Mouse (Mus musculus): ENCODE measurements at regions not wholly inside any gene's neighbourhood (a gene's known extent, or its start where the extent isn't known, plus 50 kb on each side); places are given as distances from the start of the nearest gene placed in this dataset.

DNA sequence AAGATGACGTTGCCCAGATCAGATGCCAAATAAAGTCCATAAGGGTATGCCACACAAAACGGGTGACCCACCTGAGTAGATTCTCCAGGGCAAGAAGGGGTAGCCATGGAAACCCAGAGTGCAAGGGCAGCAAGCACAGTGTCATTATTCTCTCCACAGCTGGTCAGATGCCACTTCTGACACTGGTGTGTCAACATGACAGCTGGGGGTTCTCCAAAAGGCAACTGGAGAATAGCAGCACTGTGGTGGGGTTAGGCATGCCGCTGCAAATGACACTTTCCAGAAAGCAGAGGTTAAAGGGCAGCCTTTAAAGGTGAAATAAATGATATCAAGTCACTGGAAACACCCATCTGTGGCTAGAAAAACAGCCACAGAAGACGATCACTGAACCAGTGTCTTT lies 70.8 kb upstream of the Thbs2 start:
- DNase-seq (ENCODE audit: low spot score in 2 of 2): no peak

DNA sequence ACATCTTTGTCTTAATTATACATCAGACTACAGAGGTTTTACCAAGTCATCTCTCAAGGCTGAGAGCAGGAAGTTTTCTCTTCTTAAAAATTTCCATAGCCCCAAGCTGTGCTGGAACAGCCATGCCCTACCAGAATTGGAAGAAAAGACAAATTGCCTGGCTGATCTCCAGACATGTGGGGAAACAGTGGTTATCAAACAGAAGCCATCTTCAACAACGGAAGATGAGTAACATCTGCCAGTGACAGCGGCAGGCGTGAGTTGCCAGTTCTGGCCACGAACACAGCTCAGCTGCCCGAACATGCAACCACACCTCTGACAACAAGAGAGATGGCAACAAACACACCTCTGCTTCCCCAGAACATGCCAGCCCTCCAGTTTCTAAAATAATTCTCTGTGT lies 59.1 kb upstream of the Thbs2 start:
- DNase-seq (ENCODE audit: low spot score in 2 of 2): peak; percentile 56 to 69

DNA sequence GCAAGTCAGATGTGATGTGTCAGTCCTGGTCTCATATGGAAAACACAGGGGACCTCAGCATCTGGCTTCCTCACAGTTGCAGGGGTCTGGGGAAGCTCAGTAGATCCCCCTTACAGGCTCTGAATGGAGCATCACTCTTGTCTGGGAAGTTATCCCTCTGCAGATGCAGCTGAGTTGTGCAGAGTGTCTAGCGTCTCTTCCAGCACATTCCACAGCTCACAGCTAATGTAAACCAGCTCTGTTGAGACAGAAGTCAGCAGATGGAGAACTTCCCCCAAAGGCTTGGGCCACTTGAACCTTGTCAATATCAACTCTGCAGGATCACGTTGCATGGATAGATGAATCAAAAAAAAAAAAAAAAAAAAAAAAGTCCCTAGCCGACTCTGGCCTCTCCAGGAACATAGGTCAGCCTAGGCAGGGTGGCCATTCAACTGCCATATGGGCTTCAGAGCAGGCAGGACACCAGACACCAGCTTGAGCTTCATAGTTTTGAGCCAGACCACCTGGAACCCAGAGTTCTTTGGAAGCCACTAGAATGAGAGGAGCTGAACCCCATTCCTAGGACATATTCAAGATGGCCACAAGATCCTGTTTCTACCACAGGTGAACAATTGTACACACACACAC lies 56.6 kb upstream of the Thbs2 start:
- DNase-seq (ENCODE audit: low spot score in 2 of 2): peak in 1 of 2 experiments; percentile 9

DNA sequence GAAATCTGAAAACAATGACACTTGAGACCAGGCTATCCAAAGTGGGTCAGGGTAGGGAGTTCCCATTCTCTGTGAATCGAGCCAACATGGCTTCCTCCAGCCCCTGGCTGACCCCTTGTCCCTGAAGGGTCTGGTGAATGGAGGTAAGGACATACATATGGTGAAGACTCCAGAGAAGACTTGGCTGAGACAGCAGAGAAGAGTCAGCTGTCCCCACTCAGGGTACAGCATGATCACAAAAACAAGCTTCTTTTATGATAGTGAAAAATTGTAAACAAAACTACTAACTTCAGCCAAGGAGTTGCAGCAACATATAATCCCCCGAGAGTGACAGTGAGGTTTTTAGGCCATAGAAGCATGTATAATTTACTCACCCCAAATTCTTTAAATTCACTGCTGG lies 55.2 kb upstream of the Thbs2 start:
- DNase-seq (ENCODE audit: low spot score in 2 of 2): peak; percentile 31 to 39

DNA sequence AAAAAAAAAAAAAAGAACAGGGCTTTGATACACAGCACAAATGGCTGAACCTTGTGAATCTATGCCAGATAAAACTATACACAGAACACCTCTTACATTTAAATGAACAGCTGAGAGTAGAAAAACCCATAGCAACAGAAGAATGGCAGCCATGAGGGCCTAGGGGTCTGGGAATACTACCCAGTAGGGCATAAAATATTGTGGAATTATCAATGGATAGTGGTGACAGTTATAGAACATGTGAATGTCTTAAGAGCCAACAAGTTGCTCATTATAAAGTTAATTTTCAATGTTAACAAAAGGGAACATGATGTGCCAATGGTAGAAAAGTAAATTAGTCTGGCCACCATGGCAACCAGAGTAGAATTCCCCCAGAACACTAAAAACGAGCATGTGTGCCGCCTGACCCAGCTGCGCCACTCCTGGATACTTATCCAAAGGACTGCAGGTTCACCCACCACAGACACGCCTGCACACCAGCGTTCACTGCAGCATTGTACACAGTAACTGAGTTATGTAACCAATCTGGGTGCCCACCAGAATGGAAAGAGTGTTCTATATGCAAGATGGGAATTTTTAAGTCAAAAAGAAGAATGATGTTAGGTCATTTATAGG lies 53.3 kb upstream of the Thbs2 start:
- no peak for DNase-seq (ENCODE audit: low spot score in 2 of 2)

DNA sequence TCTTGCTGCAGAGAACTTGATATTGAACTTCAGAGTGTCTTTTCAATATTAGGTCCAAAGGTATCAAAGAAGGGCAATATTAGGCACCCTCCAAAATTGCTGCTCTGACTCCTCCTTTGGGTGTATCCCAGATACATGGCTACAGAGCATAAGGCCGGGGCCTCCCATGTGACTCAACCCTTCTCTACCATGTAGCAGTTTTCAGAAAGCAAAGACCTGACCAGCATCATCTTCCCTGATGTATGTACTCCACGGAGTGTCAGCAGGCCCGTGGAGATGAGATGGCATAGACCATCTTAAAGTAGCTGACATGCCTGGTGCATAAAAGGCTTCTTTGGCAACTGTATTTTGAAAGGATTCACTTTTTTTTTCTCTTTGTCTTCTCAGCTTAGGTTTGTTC lies 51.5 kb upstream of the Thbs2 start:
- DNase-seq (ENCODE audit: low spot score in 2 of 2): no peak

DNA sequence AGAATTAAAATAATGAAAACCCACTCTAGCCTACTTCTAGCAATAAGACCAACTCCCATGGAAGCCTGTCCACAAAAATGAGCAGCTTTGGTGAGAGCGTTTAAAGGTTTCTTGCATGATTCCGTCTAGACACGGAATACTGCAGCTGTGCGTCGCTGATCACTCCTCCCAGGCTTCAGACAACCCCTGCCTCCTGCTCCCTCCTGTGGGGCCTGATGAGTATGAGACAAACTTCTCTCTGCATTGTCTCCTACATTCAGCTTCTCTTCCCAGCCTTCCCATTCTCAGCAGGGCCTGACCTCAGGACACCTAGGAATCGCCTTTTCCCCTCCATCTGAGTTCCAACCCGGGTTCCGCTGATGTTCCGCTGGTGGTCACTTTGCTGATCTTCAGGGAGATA lies 50.0 kb upstream of the Thbs2 start:
- DNase-seq (ENCODE audit: low spot score in 2 of 2): no peak

Data from heart, adult 9 months (tissue).